Mouse (Mus musculus): ENCODE measurements around the gene Tbrg4. TPM values are rescaled to one million over a fixed set of nuclear protein-coding genes. Genes with fewer than 3 reads are reported as not detected.

Gene Tbrg4
- polyA plus RNA-seq, 1 experiment, result 190 TPM

DNA sequence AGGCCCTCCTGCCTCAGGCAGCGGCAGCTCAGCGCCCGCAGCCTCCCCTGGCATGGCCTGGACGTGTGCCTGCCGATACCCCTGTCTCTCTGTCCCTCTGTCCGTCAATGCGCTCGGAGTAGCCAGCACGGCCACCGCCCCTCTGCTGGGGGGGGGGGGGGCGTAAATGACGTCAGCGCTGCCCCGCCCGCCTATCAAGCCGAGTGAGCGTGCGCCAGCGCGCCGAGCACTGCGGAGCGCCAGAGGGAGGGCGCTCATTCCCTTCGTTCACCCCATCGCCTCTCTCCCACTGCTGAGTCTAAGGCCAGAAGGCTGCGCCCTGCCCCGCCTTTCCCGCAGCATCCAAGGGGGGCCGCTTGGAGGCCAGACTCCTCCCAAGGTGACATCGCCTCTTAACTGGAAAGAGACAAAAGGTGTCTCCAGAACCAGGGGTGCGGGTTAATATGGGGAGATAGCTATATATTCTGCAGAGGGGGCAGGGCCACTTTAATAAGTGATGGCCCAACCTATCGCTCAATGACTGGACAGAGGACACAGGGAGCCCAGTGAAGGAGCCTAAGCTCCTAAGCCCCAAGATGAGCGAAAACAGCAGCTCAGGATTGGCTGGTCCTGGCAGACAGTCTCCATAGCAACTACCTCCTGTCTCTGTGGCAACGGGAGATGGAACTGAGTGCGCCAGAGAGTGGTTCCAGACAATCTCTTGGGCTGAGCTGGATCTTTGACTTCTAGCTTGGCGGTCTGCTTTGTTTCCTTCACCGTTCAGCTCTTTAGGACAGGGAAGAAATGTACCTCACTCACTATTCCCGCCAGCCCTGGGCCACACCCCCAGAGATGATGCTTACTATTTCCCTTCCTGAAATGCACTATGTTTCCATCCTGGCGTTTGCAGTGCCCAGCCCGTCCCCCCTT, 20.1 kb downstream of the Tbrg4 start, which contains the start of gene Nacad:
Gene Nacad, minus strand, starts transcription at position 563 of the 909 bp plus-strand sequence.
- DNase-seq, result no peak
- Histone ChIP-seq H3K27me3 (ENCODE audit: control insufficient read depth, insufficient read depth, low read length) (peaks cover 3% of the 10 kb centered on the region; the same call in 1 of the 2 replicates), H3K36me3 (ENCODE audit: control insufficient read depth, insufficient read depth, low read length) (no peaks in the 10 kb centered on the region), H3K27ac (ENCODE audit: control insufficient read depth, insufficient read depth, low read length) (no peak within 1 kb of the TSS), H3K4me1 (replicated peaks; ENCODE audit: control insufficient read depth, insufficient read depth, low read length) (no peaks in the 10 kb centered on the region), H3K4me3 (ENCODE audit: control insufficient read depth, insufficient read depth, low read length) (no peak within 1 kb of the TSS)
- TF ChIP-seq POLR2A (IDR thresholded peaks at IDR 0.05; ENCODE audit: control insufficient read depth, extremely low read depth, insufficient read depth, low read length, poor library complexity), result no peak
- TF ChIP-seq CTCF (IDR thresholded peaks at IDR 0.05; ENCODE audit: borderline replicate concordance, control insufficient read depth, extremely low read depth, insufficient read depth, low read length, poor library complexity), result no peak
- WGBS, result 12% methylated on average over 39 of the region's 41 CpGs

DNA sequence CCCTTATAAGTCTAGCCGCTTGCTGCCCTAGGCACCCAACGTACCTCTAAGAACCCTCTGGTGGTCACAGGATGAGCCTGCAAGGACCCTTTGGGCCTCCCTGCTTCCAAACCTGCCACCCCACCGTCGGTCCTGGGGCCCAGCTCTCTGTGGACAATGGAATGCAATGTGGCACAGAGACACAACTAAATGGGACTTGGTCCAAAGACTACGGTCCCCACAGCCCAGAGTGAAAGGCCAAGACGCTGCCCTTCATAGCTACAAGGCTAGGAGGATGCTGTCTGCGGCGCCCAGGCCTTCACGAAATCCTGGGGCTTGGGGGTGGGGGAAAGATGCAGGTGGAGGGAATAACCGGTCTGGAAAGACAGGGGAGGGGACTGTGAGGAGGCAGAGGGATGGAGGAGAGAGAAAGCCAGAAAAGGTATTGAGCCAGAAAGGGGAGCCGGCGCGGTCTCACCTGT, 20.8 kb downstream of the Tbrg4 start:
- no peak for TF ChIP-seq CTCF (IDR thresholded peaks at IDR 0.05; ENCODE audit: borderline replicate concordance, control insufficient read depth, extremely low read depth, insufficient read depth, low read length, poor library complexity)
- no peak for TF ChIP-seq POLR2A (IDR thresholded peaks at IDR 0.05; ENCODE audit: control insufficient read depth, extremely low read depth, insufficient read depth, low read length, poor library complexity)
- DNase-seq, result no peak
- no peak overlapping the region for H3K4me3 ChIP-seq (ENCODE audit: control insufficient read depth, insufficient read depth, low read length)
- H3K27ac ChIP-seq (ENCODE audit: control insufficient read depth, insufficient read depth, low read length), result no peak overlapping the region
- no peaks in the 10 kb centered on the region for H3K4me1 ChIP-seq (replicated peaks; ENCODE audit: control insufficient read depth, insufficient read depth, low read length)
- H3K27me3 ChIP-seq (ENCODE audit: control insufficient read depth, insufficient read depth, low read length), result peaks cover 3% of the 10 kb centered on the region; the same call in 1 of the 2 replicates
- no peaks in the 10 kb centered on the region for H3K36me3 ChIP-seq (ENCODE audit: control insufficient read depth, insufficient read depth, low read length)
- 38% methylated on average over 13 of the region's 13 CpGs for WGBS

DNA sequence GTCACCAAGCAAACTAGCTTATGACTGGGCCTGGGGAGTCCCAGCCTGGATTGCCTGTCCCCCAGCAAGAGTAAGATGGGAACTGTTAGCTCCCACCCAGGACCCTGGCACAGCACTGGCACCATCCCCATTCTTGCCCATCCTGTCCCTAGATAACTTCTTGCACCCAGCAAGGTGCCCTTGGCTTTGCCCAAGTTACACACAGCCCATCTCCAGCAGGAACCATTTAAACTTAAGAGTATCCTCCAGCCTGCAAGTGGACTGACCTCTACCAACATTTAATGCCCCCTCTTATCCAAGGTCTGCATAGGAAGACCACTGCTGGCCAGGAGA, 21.3 kb downstream of the Tbrg4 start:
- DNase-seq, result no peak
- Histone ChIP-seq H3K27me3 (ENCODE audit: control insufficient read depth, insufficient read depth, low read length) (peaks cover 3% of the 10 kb centered on the region; the same call in 1 of the 2 replicates), H3K4me1 (replicated peaks; ENCODE audit: control insufficient read depth, insufficient read depth, low read length) (no peaks in the 10 kb centered on the region), H3K4me3 (ENCODE audit: control insufficient read depth, insufficient read depth, low read length) (no peak overlapping the region), H3K27ac (ENCODE audit: control insufficient read depth, insufficient read depth, low read length) (no peak overlapping the region), H3K36me3 (ENCODE audit: control insufficient read depth, insufficient read depth, low read length) (no peaks in the 10 kb centered on the region)
- TF ChIP-seq CTCF (IDR thresholded peaks at IDR 0.05; ENCODE audit: borderline replicate concordance, control insufficient read depth, extremely low read depth, insufficient read depth, low read length, poor library complexity) (no peak), POLR2A (IDR thresholded peaks at IDR 0.05; ENCODE audit: control insufficient read depth, extremely low read depth, insufficient read depth, low read length, poor library complexity) (no peak)

DNA sequence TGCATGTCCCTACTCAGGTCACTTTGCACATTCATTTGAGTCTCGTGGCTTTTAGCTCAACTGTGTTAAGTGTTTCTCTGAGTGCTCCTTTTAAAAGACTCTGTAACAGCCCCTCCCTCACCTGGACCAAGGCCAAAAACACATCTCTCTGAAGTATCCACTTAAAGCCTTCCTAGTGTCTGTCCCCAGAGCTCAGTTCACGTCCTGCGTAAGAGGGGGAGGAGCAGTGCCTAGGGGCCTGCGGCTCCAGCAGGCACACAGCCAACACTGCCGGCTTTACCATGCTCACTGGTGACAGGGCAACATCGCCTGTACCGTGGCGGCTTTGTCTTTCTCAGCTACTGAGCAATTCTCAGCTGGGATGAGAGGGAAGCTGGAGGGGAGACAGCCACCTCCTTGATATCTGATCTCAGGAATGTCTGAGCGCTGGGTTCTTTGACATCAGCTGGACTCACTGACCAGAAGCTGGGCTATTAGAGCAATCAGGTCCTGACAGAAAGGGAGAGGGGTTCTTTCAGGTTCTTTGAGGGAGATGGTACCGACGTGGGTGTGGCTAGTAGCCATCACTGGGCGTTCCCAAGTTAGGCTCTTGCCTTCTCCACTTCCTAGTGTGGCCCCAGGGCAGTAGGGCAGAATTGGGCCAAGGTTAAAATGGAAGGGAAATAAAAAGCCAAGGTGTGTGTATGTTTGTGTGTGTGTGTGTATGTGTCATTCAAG, 21.8 kb downstream of the Tbrg4 start:
- Histone ChIP-seq H3K4me3 (ENCODE audit: control insufficient read depth, insufficient read depth, low read length) (no peak overlapping the region), H3K27me3 (ENCODE audit: control insufficient read depth, insufficient read depth, low read length) (peaks cover 3% of the 10 kb centered on the region; the same call in 1 of the 2 replicates), H3K4me1 (replicated peaks; ENCODE audit: control insufficient read depth, insufficient read depth, low read length) (no peaks in the 10 kb centered on the region), H3K27ac (ENCODE audit: control insufficient read depth, insufficient read depth, low read length) (no peak overlapping the region), H3K36me3 (ENCODE audit: control insufficient read depth, insufficient read depth, low read length) (no peaks in the 10 kb centered on the region)
- 13% methylated on average over 12 of the region's 12 CpGs for WGBS
- TF ChIP-seq POLR2A (IDR thresholded peaks at IDR 0.05; ENCODE audit: control insufficient read depth, extremely low read depth, insufficient read depth, low read length, poor library complexity), result no peak
- TF ChIP-seq CTCF (IDR thresholded peaks at IDR 0.05; ENCODE audit: borderline replicate concordance, control insufficient read depth, extremely low read depth, insufficient read depth, low read length, poor library complexity), result no peak
- DNase-seq, result no peak

DNA sequence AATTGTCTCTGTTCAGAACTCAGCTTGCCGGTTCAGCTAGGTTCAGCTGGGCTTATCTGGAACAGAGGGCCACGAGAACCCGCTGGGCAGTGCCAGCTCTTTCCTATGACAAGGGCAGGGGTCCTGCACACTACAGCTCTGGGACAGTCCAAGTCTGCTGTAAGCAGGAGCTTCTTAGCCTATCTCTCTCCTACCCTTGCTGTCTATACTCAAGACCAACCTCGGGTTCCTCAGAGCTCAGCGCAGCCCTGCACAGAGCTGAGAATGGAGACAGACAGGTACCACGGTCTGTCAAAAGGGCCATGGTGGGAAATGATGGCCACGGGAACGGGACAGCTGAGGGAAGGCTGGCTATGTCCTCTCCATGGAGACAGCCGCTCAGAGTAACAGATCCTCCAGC, 22.6 kb downstream of the Tbrg4 start:
- TF ChIP-seq POLR2A (IDR thresholded peaks at IDR 0.05; ENCODE audit: control insufficient read depth, extremely low read depth, insufficient read depth, low read length, poor library complexity), result no peak
- TF ChIP-seq CTCF (IDR thresholded peaks at IDR 0.05; ENCODE audit: borderline replicate concordance, control insufficient read depth, extremely low read depth, insufficient read depth, low read length, poor library complexity), result no peak
- H3K36me3 ChIP-seq (ENCODE audit: control insufficient read depth, insufficient read depth, low read length), result peaks cover 6% of the 10 kb centered on the region
- DNase-seq, result no peak
- no peak overlapping the region for H3K4me3 ChIP-seq (ENCODE audit: control insufficient read depth, insufficient read depth, low read length)
- H3K4me1 ChIP-seq (replicated peaks; ENCODE audit: control insufficient read depth, insufficient read depth, low read length), result no peaks in the 10 kb centered on the region
- H3K27me3 ChIP-seq (ENCODE audit: control insufficient read depth, insufficient read depth, low read length), result peaks cover 3% of the 10 kb centered on the region; the same call in 1 of the 2 replicates
- H3K27ac ChIP-seq (ENCODE audit: control insufficient read depth, insufficient read depth, low read length), result no peak overlapping the region
- WGBS, result 75% methylated on average over 9 of the region's 9 CpGs

DNA sequence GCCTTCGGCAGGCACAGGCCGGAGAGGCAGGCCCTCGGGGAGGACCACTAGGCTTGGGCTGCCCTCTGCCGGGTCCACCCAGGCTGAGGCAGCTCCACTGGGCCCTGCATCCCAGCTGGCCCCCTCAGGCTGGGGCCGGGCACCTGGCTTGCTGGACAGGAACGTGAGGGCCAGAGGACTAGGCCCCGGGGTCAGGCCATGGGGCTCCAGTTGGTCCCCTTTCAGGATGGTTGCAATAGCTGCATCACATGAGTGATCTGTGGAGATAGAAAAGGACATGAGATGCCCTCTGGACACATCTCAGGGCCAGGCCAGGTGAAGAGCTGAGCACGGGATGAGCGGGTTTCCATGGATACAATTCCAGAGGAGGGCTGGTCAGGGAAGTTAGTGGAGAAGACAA, 23.2 kb downstream of the Tbrg4 start:
- no peak for DNase-seq
- TF ChIP-seq POLR2A (IDR thresholded peaks at IDR 0.05; ENCODE audit: control insufficient read depth, extremely low read depth, insufficient read depth, low read length, poor library complexity), result no peak
- no peak for TF ChIP-seq CTCF (IDR thresholded peaks at IDR 0.05; ENCODE audit: borderline replicate concordance, control insufficient read depth, extremely low read depth, insufficient read depth, low read length, poor library complexity)
- peaks cover 11% of the 10 kb centered on the region for H3K36me3 ChIP-seq (ENCODE audit: control insufficient read depth, insufficient read depth, low read length)
- no peak overlapping the region for H3K27ac ChIP-seq (ENCODE audit: control insufficient read depth, insufficient read depth, low read length)
- no peak overlapping the region for H3K4me3 ChIP-seq (ENCODE audit: control insufficient read depth, insufficient read depth, low read length)
- 91% methylated on average over 9 of the region's 9 CpGs for WGBS
- peaks cover 3% of the 10 kb centered on the region; the same call in 1 of the 2 replicates for H3K27me3 ChIP-seq (ENCODE audit: control insufficient read depth, insufficient read depth, low read length)
- H3K4me1 ChIP-seq (replicated peaks; ENCODE audit: control insufficient read depth, insufficient read depth, low read length), result no peaks in the 10 kb centered on the region

Data from thymus, adult 2 months (tissue).